Mouse (Mus musculus): Measurements from ENCODE around the gene Dnal4. TPM values are rescaled to one million over a fixed set of nuclear protein-coding genes. Genes with fewer than 3 reads are reported as not detected.

The Dnal4 gene
- polyA plus RNA-seq, 1 experiment from 2014 or later, result 73.7 TPM

DNA sequence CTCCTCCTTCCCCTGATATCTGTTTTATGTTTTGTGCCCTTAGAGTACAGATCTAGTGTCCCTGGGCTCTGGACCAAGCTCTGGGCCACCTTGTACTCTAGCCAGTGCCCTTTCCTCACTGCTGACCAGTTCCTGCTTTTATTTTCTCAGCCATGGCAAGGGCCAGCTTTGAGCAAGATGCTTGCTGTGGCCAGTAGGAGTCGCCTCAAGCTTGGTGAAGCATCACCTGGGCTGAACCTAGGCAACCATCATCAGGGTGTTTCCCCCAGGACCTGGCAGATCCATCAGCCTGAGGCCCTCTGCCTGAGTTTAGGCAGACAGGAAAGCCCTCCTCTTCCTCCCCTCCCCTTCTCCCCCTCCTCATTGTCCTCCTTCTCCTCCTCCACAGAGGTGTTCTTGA, 54.2 kb downstream of the Dnal4 start:
- H3K4me1 ChIP-seq, result no peaks in the 10 kb centered on the region
- no peaks in the 10 kb centered on the region for H3K27me3 ChIP-seq
- peaks cover 60% of the 10 kb centered on the region for H3K36me3 ChIP-seq
- ATAC-seq (ENCODE audit: borderline replicate concordance, extremely low read depth, low FRiP score, low TSS enrichment), result no peak
- WGBS, result 41% methylated on average over 1 of the region's 1 CpGs
- H3K4me2 ChIP-seq, result no peak overlapping the region
- no peaks in the 10 kb centered on the region for H3K9me3 ChIP-seq
- H3K27ac ChIP-seq, result no peak overlapping the region
- no peak overlapping the region for H3K4me3 ChIP-seq
- no peak overlapping the region for H3K9ac ChIP-seq

DNA sequence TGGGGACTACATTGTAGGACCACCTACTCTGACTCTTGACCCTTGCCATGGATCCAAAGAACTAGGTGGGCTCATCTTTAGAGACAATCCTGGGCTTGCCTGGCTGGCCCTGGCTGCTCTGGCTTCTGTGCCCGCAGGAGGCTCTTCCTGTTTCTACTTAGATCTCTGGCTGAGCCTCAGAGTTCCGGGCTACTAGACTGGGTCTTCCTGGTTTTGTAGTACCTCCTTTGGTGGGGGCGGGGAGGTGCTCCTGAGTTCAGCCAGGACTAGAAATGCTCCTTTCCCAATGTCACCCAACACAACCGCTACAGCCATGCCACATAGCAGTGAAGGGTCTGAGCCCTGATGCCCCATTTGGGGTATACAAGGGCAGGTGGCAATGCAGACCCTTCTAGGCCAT, 56.9 kb downstream of the Dnal4 start:
- Histone ChIP-seq H3K4me1 (no peaks in the 10 kb centered on the region), H3K36me3 (peaks cover 56% of the 10 kb centered on the region), H3K27me3 (no peaks in the 10 kb centered on the region), H3K9ac (no peak overlapping the region), H3K4me2 (no peak overlapping the region), H3K4me3 (no peak overlapping the region), H3K9me3 (no peaks in the 10 kb centered on the region), H3K27ac (no peak overlapping the region)
- ATAC-seq (ENCODE audit: borderline replicate concordance, extremely low read depth, low FRiP score, low TSS enrichment), result no peak
- 87% methylated on average over 4 of the region's 4 CpGs for WGBS

DNA sequence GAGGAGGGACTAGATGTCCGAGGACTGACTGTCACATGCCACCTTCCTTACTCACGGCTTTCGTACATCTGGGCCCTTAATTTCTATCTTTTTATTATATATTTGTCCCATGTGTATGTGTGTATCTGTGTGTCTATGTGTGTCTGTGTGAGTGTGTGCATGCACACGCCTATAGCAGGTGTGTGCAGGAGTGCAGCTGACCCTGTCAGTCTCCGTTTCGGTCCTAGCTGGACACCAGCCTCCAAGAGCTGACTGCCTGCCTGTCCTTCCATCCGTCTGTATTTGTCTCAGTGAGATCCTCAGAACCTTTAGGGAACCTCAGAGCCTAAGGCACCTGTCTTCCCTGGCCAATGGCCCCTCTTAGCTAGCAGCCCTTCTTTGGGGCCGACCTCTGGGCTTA, 57.4 kb downstream of the Dnal4 start:
- Histone ChIP-seq H3K27ac (no peak overlapping the region), H3K4me2 (no peak overlapping the region), H3K27me3 (no peaks in the 10 kb centered on the region), H3K4me1 (no peaks in the 10 kb centered on the region), H3K4me3 (no peak overlapping the region), H3K9me3 (no peaks in the 10 kb centered on the region), H3K9ac (no peak overlapping the region), H3K36me3 (peaks cover 56% of the 10 kb centered on the region)
- 91% methylated on average over 8 of the region's 8 CpGs for WGBS
- ATAC-seq (ENCODE audit: borderline replicate concordance, extremely low read depth, low FRiP score, low TSS enrichment), result no peak

DNA sequence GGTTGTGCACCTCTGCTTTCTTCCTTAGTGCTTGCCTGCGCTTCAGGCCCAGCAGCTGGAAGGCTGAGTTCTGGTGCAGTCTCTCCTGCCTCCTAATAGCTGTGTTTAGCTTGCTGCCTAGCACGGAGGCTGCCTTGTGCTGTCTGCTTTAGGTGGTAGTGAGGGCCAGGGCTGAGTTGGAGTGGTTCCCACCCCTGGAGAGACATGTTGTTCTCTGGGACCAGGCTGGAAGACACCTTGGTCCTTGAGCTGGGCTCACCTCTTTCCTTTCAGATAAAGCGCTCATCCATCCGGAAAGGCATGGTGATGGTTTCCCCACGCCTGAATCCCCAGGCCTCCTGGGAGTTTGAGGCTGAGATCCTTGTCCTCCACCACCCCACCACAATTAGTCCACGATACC, 60.9 kb downstream of the Dnal4 start:
- H3K4me1 ChIP-seq, result no peaks in the 10 kb centered on the region
- ATAC-seq (ENCODE audit: borderline replicate concordance, extremely low read depth, low FRiP score, low TSS enrichment), result no peak
- no peak overlapping the region for H3K4me3 ChIP-seq

DNA sequence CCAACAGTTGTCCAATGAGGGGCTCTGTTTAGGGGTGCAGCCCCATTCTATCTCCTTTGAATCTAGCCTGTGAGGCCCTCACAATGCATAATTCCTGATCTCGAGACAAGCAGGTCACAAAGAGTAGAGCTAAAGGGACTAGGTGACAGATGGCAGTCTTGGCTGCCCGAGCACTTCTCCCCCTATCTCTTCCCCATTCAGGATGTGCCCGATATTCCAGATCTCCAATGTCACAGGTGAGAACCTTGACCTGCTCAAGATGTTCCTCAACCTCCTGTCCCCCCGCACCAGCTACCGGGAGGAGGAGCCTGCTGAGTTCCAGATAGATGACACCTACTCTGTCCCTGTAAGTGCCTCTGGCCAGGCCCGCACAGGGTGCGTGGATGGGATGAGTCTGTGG, 62.0 kb downstream of the Dnal4 start:
- no peak for ATAC-seq (ENCODE audit: borderline replicate concordance, extremely low read depth, low FRiP score, low TSS enrichment)
- H3K4me1 ChIP-seq, result no peaks in the 10 kb centered on the region
- no peak overlapping the region for H3K27ac ChIP-seq
- no peaks in the 10 kb centered on the region for H3K27me3 ChIP-seq
- no peak overlapping the region for H3K4me2 ChIP-seq
- no peaks in the 10 kb centered on the region for H3K9me3 ChIP-seq
- peaks cover 74% of the 10 kb centered on the region for H3K36me3 ChIP-seq
- no peak overlapping the region for H3K4me3 ChIP-seq
- no peak overlapping the region for H3K9ac ChIP-seq
- 91% methylated on average over 7 of the region's 7 CpGs for WGBS

More for the DNA sequence above, 60.9 kb downstream of the Dnal4 start:
- WGBS, result 85% methylated on average over 6 of the region's 6 CpGs
- no peak overlapping the region for H3K4me2 ChIP-seq
- no peaks in the 10 kb centered on the region for H3K27me3 ChIP-seq
- H3K9ac ChIP-seq, result no peak overlapping the region
- no peaks in the 10 kb centered on the region for H3K9me3 ChIP-seq
- no peak overlapping the region for H3K27ac ChIP-seq
- peaks cover 68% of the 10 kb centered on the region for H3K36me3 ChIP-seq

Other genes starting within 250 kb of the Dnal4 start
- 48.3 and 53.9 TPM in 2 replicates for gene Ddx17, start 231.1 kb downstream of the Dnal4 start, polyA plus RNA-seq (2015; fragmentation: Nextera tagmentation; extraction: Ambion mirVana)
- gene Dmc1, start 172.7 kb downstream of the Dnal4 start, polyA plus RNA-seq (2015; fragmentation: Nextera tagmentation; extraction: Ambion mirVana), result 3.3 TPM in 2 replicates
- 1.6 TPM in 2 replicates for gene Fam227a, start 118.9 kb downstream of the Dnal4 start, polyA plus RNA-seq (2015; fragmentation: Nextera tagmentation; extraction: Ambion mirVana)
- gene Cby1, start 118.7 kb downstream of the Dnal4 start, polyA plus RNA-seq (2015; fragmentation: Nextera tagmentation; extraction: Ambion mirVana), result 63.9 and 65.6 TPM in 2 replicates
- 235 and 247 TPM in 2 replicates for gene Tomm22, start 107.0 kb downstream of the Dnal4 start, polyA plus RNA-seq (2015; fragmentation: Nextera tagmentation; extraction: Ambion mirVana)
- gene Josd1, start 89.9 kb downstream of the Dnal4 start, polyA plus RNA-seq (2015; fragmentation: Nextera tagmentation; extraction: Ambion mirVana), result 21.1 and 21.2 TPM in 2 replicates
- gene Gtpbp1, start 87.0 kb downstream of the Dnal4 start, polyA plus RNA-seq (2015; fragmentation: Nextera tagmentation; extraction: Ambion mirVana), result 34.4 and 35.1 TPM in 2 replicates
- 8.6 and 10.1 TPM in 2 replicates for gene Sun2, start 35.3 kb downstream of the Dnal4 start, polyA plus RNA-seq (2015; fragmentation: Nextera tagmentation; extraction: Ambion mirVana)
- gene Nptxr, start 26.9 kb upstream of the Dnal4 start, polyA plus RNA-seq (2015; fragmentation: Nextera tagmentation; extraction: Ambion mirVana), result 2.8 and 3.4 TPM in 2 replicates
- 0.55 TPM in 1 of 2 replicates, not detected in the other for gene Npcd, start 56.4 kb upstream of the Dnal4 start, polyA plus RNA-seq (2015; fragmentation: Nextera tagmentation; extraction: Ambion mirVana)
- gene Cbx6, start 56.8 kb upstream of the Dnal4 start, polyA plus RNA-seq (2015; fragmentation: Nextera tagmentation; extraction: Ambion mirVana), result 72.9 and 73.8 TPM in 2 replicates
- gene Apobec3, start 113.8 kb upstream of the Dnal4 start, polyA plus RNA-seq (2015; fragmentation: Nextera tagmentation; extraction: Ambion mirVana), result 30.0 and 38.5 TPM in 2 replicates
- gene Cbx7, start 193.3 kb upstream of the Dnal4 start, polyA plus RNA-seq (2015; fragmentation: Nextera tagmentation; extraction: Ambion mirVana), result 2.4 and 2.8 TPM in 2 replicates
- gene Pdgfb, start 237.1 kb upstream of the Dnal4 start, polyA plus RNA-seq (2015; fragmentation: Nextera tagmentation; extraction: Ambion mirVana), result 8.4 TPM in 2 replicates